Mouse (Mus musculus): ENCODE measurements around the gene Ovol1. TPM values are rescaled to one million over a fixed set of nuclear protein-coding genes. Genes with fewer than 3 reads are reported as not detected.

Gene Ovol1
- polyA plus RNA-seq, 1 experiment from 2014 or later: 0.89 TPM

DNA sequence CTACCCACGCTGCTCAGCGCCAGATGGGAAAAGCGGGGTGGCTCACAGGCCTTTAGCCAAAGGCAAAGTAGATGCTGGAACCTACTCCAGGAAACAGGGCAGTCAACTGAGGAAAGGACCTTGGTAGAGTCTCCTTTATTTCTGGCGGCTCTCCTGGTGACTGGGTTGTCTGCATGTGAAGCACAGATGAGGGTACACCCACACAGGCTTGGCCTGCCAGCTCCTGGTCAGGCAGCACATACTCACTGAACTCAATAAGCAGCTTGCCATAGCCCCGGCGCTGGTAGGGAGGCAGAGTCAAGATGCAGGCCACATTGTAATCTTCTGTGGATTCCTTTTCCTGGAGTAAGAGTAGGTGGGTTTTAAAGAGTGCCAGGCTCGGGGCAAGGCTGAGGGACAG, 44.7 kb upstream of the Ovol1 start:
- ATAC-seq (ENCODE audit: insufficient read depth) (no peak), DNase-seq (no peak)
- no peaks in the 10 kb centered on the region for H3K27me3 ChIP-seq (ENCODE audit: insufficient read depth, low read length)
- 91% methylated on average over 7 of the region's 7 CpGs for WGBS
- H3K4me2 ChIP-seq: no peak overlapping the region
- H3K9ac ChIP-seq: no peak overlapping the region
- TF ChIP-seq CTCF (IDR thresholded peaks at IDR 0.05; ENCODE audit: low read depth): no peak
- H3K4me1 ChIP-seq (ENCODE audit: insufficient read depth): peaks cover 17% of the 10 kb centered on the region; the same call in 1 of the 2 replicates
- no peaks in the 10 kb centered on the region for H3K9me3 ChIP-seq (ENCODE audit: low read depth, low read length)
- no peak overlapping the region for H3K4me3 ChIP-seq (ENCODE audit: low read depth, low read length)
- H3K27ac ChIP-seq (ENCODE audit: low read depth): no peak overlapping the region
- peaks cover 62% of the 10 kb centered on the region for H3K36me3 ChIP-seq (ENCODE audit: insufficient read depth)

DNA sequence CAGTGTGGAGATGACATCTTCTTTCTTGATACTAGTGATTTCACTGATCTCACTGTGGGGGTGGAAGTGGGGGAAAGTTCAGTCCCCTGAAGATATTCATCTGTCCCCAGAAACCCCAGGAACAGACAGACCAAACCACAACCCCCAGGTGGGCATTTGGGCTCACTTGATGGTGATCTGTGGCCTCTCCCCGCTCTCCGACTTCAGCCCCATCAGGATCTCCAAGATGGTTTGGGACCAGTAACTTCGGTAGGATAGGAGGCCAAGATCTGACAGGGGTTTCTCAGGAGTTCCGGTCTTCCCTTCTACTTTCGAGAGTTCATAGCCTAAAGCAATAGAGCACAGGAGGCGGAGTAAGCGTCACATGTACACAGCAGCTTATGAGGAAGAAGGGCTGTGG, 43.2 kb upstream of the Ovol1 start:
- DNase-seq (no peak), ATAC-seq (ENCODE audit: insufficient read depth) (no peak)
- TF ChIP-seq CTCF (IDR thresholded peaks at IDR 0.05; ENCODE audit: low read depth): no peak
- H3K4me3 ChIP-seq (ENCODE audit: low read depth, low read length): no peak overlapping the region
- no peaks in the 10 kb centered on the region for H3K9me3 ChIP-seq (ENCODE audit: low read depth, low read length)
- no peak overlapping the region for H3K9ac ChIP-seq
- H3K36me3 ChIP-seq (ENCODE audit: insufficient read depth): peaks cover 59% of the 10 kb centered on the region
- 90% methylated on average over 7 of the region's 7 CpGs for WGBS
- H3K27me3 ChIP-seq (ENCODE audit: insufficient read depth, low read length): no peaks in the 10 kb centered on the region
- H3K27ac ChIP-seq (ENCODE audit: low read depth): no peak overlapping the region
- H3K4me2 ChIP-seq: no peak overlapping the region
- H3K4me1 ChIP-seq (ENCODE audit: insufficient read depth): peaks cover 12% of the 10 kb centered on the region; the same call in 1 of the 2 replicates

DNA sequence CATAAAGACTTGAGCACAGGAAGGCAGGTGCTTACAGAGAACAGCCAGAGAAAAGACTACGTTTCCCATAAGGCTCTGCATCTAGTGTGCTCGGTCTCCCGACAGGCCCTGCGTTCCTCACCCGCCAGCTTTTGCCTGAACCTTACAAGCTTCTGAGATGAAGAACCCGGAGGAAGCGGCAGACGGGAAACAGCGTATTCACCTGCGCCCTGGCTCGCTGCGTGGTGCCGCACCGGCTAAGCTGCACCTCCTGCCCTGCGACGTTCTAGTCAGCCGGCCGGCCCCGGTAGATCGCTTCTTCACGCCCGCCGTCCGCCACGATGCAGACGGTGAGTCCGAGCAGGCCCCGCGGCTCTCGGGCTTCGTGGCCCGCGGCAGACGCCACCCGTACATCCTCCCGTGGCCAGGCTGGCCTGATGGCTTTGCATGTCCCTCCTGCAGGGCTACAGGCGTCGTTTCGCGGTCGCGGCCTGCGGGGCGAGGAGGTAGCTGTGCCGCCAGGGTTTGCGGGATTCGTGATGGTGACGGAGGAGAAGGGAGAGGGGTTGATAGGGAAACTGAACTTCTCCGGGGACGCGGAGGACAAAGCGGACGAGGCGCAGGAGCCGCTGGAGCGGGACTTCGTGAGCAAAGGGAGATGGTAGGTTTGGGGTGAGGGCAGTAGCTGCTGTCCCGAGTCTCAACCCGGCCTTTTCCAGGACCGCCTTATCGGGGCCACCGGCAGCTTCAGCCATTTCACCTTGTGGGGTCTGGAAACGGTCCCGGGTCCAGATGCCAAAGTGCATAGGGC, 41.5 kb upstream of the Ovol1 start, which contains the start of gene Rnaseh2c:
Gene Rnaseh2c, plus strand, starts transcription at position 122 of the 790 bp plus-strand sequence.
- DNase-seq (peak; percentile 90), ATAC-seq (ENCODE audit: insufficient read depth) (peak; percentile 87)
- H3K36me3 ChIP-seq (ENCODE audit: insufficient read depth): peaks cover 42% of the 10 kb centered on the region
- H3K4me3 ChIP-seq (ENCODE audit: low read depth, low read length): peak within 1 kb of the TSS; percentile 91
- peaks cover 11% of the 10 kb centered on the region; the same call in 1 of the 2 replicates for H3K4me1 ChIP-seq (ENCODE audit: insufficient read depth)
- H3K4me2 ChIP-seq: peak within 1 kb of the TSS; percentile 94
- no peak for TF ChIP-seq CTCF (IDR thresholded peaks at IDR 0.05; ENCODE audit: low read depth)
- under 1% methylated on average over 64 of the region's 64 CpGs for whole genome bisulfite sequencing
- H3K9ac ChIP-seq: peak within 1 kb of the TSS; percentile 95
- peak within 1 kb of the TSS; percentile 88 for H3K27ac ChIP-seq (ENCODE audit: low read depth)
- H3K27me3 ChIP-seq (ENCODE audit: insufficient read depth, low read length): no peaks in the 10 kb centered on the region
- H3K9me3 ChIP-seq (ENCODE audit: low read depth, low read length): no peaks in the 10 kb centered on the region

- peaks cover 11% of the 10 kb centered on the region; the same call in 1 of the 2 replicates for H3K4me1 ChIP-seq (ENCODE audit: insufficient read depth)
- H3K27ac ChIP-seq (ENCODE audit: low read depth): no peak overlapping the region
- H3K9me3 ChIP-seq (ENCODE audit: low read depth, low read length): no peaks in the 10 kb centered on the region
- WGBS: 72% methylated on average over 4 of the region's 4 CpGs
- H3K4me3 ChIP-seq (ENCODE audit: low read depth, low read length): no peak overlapping the region
- no peak for TF ChIP-seq CTCF (IDR thresholded peaks at IDR 0.05; ENCODE audit: low read depth)
- H3K36me3 ChIP-seq (ENCODE audit: insufficient read depth): peaks cover 15% of the 10 kb centered on the region
- no peak for DNase-seq
- no peak overlapping the region for H3K4me2 ChIP-seq
- no peaks in the 10 kb centered on the region for H3K27me3 ChIP-seq (ENCODE audit: insufficient read depth, low read length)
- ATAC-seq (ENCODE audit: insufficient read depth): no peak
- no peak overlapping the region for H3K9ac ChIP-seq
These were observed 38.8 kb upstream of the Ovol1 start for GRCm38 (mm10) chr19:5599224-5599623.

DNA sequence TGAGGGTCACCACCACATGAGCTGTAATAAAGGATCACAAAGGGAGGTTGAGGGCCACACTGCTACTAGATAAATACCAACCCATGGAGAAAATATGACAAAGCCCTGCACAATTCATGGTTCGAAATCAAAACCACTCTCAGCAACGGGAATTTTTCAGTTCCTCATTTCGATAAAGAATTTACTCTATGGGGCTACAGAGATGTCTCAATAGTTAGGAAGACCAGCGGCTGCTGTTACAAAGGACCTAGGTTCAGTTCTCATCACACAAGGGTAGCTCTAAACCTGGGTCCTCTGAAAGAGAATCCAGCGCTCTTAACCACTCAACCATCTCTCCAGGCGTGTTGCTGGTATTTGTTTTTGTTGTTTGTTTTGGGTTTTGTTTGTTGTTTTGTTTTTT, 31.4 kb upstream of the Ovol1 start:
- ATAC-seq (ENCODE audit: insufficient read depth) (no peak), DNase-seq (no peak)
- no peak overlapping the region for H3K4me2 ChIP-seq
- H3K4me1 ChIP-seq (ENCODE audit: insufficient read depth): no peaks in the 10 kb centered on the region
- WGBS: 88% methylated on average over 6 of the region's 6 CpGs
- H3K9ac ChIP-seq: no peak overlapping the region
- TF ChIP-seq CTCF (IDR thresholded peaks at IDR 0.05; ENCODE audit: low read depth): no peak
- H3K27me3 ChIP-seq (ENCODE audit: insufficient read depth, low read length): no peaks in the 10 kb centered on the region
- no peak overlapping the region for H3K27ac ChIP-seq (ENCODE audit: low read depth)
- no peaks in the 10 kb centered on the region for H3K36me3 ChIP-seq (ENCODE audit: insufficient read depth)
- no peak overlapping the region for H3K4me3 ChIP-seq (ENCODE audit: low read depth, low read length)
- no peaks in the 10 kb centered on the region for H3K9me3 ChIP-seq (ENCODE audit: low read depth, low read length)

DNA sequence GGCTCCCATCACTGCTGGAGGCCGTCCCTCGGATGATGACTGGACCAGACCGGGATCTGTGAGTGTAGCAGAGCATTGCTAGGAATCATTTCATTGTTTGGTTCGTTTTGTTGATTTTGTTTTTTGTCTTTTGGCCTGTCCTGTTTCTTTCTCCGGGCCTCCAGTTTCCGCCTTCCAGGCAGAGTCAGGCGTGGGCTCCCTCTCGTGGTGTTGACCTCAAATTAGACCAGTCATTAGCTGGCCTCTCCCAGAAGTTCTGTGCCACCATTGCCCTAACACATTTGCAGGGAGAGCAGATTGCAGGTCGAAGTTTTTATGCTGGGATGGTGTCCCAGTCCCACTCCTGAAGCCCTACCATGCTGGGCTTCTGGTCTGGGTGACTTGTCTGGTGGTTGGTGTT, 28.7 kb upstream of the Ovol1 start:
- 69% methylated on average over 9 of the region's 9 CpGs for WGBS

GRCm38 (mm10) chr19:5581995-5582394, 21.5 kb upstream of the Ovol1 start:
- no peaks in the 10 kb centered on the region for H3K9me3 ChIP-seq (ENCODE audit: low read depth, low read length)
- TF ChIP-seq CTCF (IDR thresholded peaks at IDR 0.05; ENCODE audit: low read depth): no peak
- no peak overlapping the region for H3K4me2 ChIP-seq
- DNase-seq: no peak
- no peaks in the 10 kb centered on the region for H3K27me3 ChIP-seq (ENCODE audit: insufficient read depth, low read length)
- H3K36me3 ChIP-seq (ENCODE audit: insufficient read depth): no peaks in the 10 kb centered on the region
- ATAC-seq (ENCODE audit: insufficient read depth): no peak
- H3K4me1 ChIP-seq (ENCODE audit: insufficient read depth): no peaks in the 10 kb centered on the region
- H3K9ac ChIP-seq: no peak overlapping the region
- no peak overlapping the region for H3K27ac ChIP-seq (ENCODE audit: low read depth)
- WGBS: 66% methylated on average over 2 of the region's 2 CpGs
- no peak overlapping the region for H3K4me3 ChIP-seq (ENCODE audit: low read depth, low read length)

More for the DNA sequence above, 28.7 kb upstream of the Ovol1 start:
- TF ChIP-seq CTCF (IDR thresholded peaks at IDR 0.05; ENCODE audit: low read depth): peak; percentile 9; the same call in 1 of the 2 replicates
- H3K4me2 ChIP-seq: no peak overlapping the region
- H3K36me3 ChIP-seq (ENCODE audit: insufficient read depth): no peaks in the 10 kb centered on the region
- H3K27ac ChIP-seq (ENCODE audit: low read depth): no peak overlapping the region
- H3K9ac ChIP-seq: no peak overlapping the region
- ATAC-seq (ENCODE audit: insufficient read depth) (no peak), DNase-seq (no peak)
- no peaks in the 10 kb centered on the region for H3K4me1 ChIP-seq (ENCODE audit: insufficient read depth)
- no peaks in the 10 kb centered on the region for H3K9me3 ChIP-seq (ENCODE audit: low read depth, low read length)
- no peaks in the 10 kb centered on the region for H3K27me3 ChIP-seq (ENCODE audit: insufficient read depth, low read length)
- no peak overlapping the region for H3K4me3 ChIP-seq (ENCODE audit: low read depth, low read length)
